Mouse (Mus musculus) heart, adult 2 months (tissue): ENCODE measurements around the gene Hspa4.

Experiments used
- CTCF ChIP-seq: fragments of 200-600 bp; IDR thresholded peaks from 2 replicates; pipeline ENCODE4 v1.8.1; 2022; ENCODE audit warnings: antibody characterized with exemption, mild to moderate bottlenecking, moderate library complexity
- EP300 ChIP-seq: fragments of 200-500 bp; IDR thresholded peaks from 2 replicates; pipeline ENCODE4 v1.6.1; 2011; ENCODE audit warnings: low read depth, low read length, control low read depth; ENCODE audit not compliant: insufficient read depth

- peak; percentile 20; the same call in 1 of the 2 replicates for TF ChIP-seq CTCF
- no peak for TF ChIP-seq EP300
Measured at GRCm38 (mm10) chr11:53299551-53300329, 517 bp downstream of the Hspa4 start.
